Mouse (Mus musculus): ENCODE data around the gene Vmn1r118. TPM values are rescaled to one million over a fixed set of nuclear protein-coding genes. Genes with fewer than 3 reads are reported as not detected.
"Not testable (repeated sequence)": the region's sequence is repeated elsewhere in the genome, so short reads cannot be mapped to it uniquely, and the experiment has no call there.

Vmn1r118 gene
- not detected in 2 replicates for polyA plus RNA-seq (2014; fragmentation: Nextera tagmentation; extraction: Ambion mirVana)

GRCm38 (mm10) chr7:20912247-20912646 lies at the start of gene Vmn1r118:
Gene Vmn1r118, minus strand, starts transcription at chr7:20912347.
- H3K4me1 ChIP-seq (ENCODE audit: insufficient read depth); H3K27ac ChIP-seq (ENCODE audit: low read depth); H3K27me3 ChIP-seq (ENCODE audit: insufficient read depth, low read length); H3K9me3 ChIP-seq (ENCODE audit: low read depth, low read length); H3K4me2 ChIP-seq; H3K4me3 ChIP-seq (ENCODE audit: low read depth, low read length); ATAC-seq (ENCODE audit: insufficient read depth); H3K36me3 ChIP-seq (ENCODE audit: insufficient read depth); DNase-seq; H3K9ac ChIP-seq: not testable (repeated sequence)
- WGBS: no CpG with 5 or more reads among the region's 2 CpGs

- WGBS: no CpG with 5 or more reads among the region's 2 CpGs
- H3K4me2 ChIP-seq; ATAC-seq (ENCODE audit: insufficient read depth): not testable (repeated sequence)
These were observed 28.1 kb downstream of the Vmn1r118 start, which contains the start of gene Vmn1r117 for GRCm38 (mm10) chr7:20884021-20884420. Gene Vmn1r117, minus strand, starts transcription at chr7:20884121.

GRCm38 (mm10) chr7:20871956-20872355 lies 40.2 kb downstream of the Vmn1r118 start, which contains the start of gene Vmn1r116:
Gene Vmn1r116, plus strand, starts transcription at chr7:20872256.
- H3K4me3 ChIP-seq (ENCODE audit: low read depth, low read length); H3K27me3 ChIP-seq (ENCODE audit: insufficient read depth, low read length); H3K4me2 ChIP-seq; H3K9ac ChIP-seq; DNase-seq; H3K27ac ChIP-seq (ENCODE audit: low read depth); H3K4me1 ChIP-seq (ENCODE audit: insufficient read depth); H3K36me3 ChIP-seq (ENCODE audit: insufficient read depth); ATAC-seq (ENCODE audit: insufficient read depth); H3K9me3 ChIP-seq (ENCODE audit: low read depth, low read length): not testable (repeated sequence)
- 58% methylated on average over 3 of the region's 3 CpGs for WGBS

More at GRCm38 (mm10) chr7:20884021-20884420, 28.1 kb downstream of the Vmn1r118 start, which contains the start of gene Vmn1r117:
- not testable (repeated sequence) for H3K4me3 ChIP-seq (ENCODE audit: low read depth, low read length); H3K27ac ChIP-seq (ENCODE audit: low read depth); H3K4me1 ChIP-seq (ENCODE audit: insufficient read depth); H3K27me3 ChIP-seq (ENCODE audit: insufficient read depth, low read length); H3K9ac ChIP-seq; H3K36me3 ChIP-seq (ENCODE audit: insufficient read depth); DNase-seq; H3K9me3 ChIP-seq (ENCODE audit: low read depth, low read length)

Other genes starting within 250 kb of the Vmn1r118 start
- not detected in 2 replicates for gene Vmn1r107, start 243.4 kb downstream of the Vmn1r118 start, polyA plus RNA-seq (2014; fragmentation: Nextera tagmentation; extraction: Ambion mirVana)
- not detected in 2 replicates for gene Vmn1r111, start 209.1 kb downstream of the Vmn1r118 start, polyA plus RNA-seq (2014; fragmentation: Nextera tagmentation; extraction: Ambion mirVana)
- not detected in 2 replicates for gene Gm10668, start 181.7 kb downstream of the Vmn1r118 start, polyA plus RNA-seq (2014; fragmentation: Nextera tagmentation; extraction: Ambion mirVana)
- gene Vmn1r112, start 141.2 kb downstream of the Vmn1r118 start, polyA plus RNA-seq (2014; fragmentation: Nextera tagmentation; extraction: Ambion mirVana): not detected in 2 replicates
- not detected in 2 replicates for gene Vmn1r113, start 125.1 kb downstream of the Vmn1r118 start, polyA plus RNA-seq (2014; fragmentation: Nextera tagmentation; extraction: Ambion mirVana)
- not detected in 2 replicates for gene Vmn1r114, start 100.2 kb downstream of the Vmn1r118 start, polyA plus RNA-seq (2014; fragmentation: Nextera tagmentation; extraction: Ambion mirVana)
- gene Vmn1r115, start 67.4 kb downstream of the Vmn1r118 start, polyA plus RNA-seq (2014; fragmentation: Nextera tagmentation; extraction: Ambion mirVana): not detected in 2 replicates
- gene Vmn1r116, start 40.1 kb downstream of the Vmn1r118 start, polyA plus RNA-seq (2014; fragmentation: Nextera tagmentation; extraction: Ambion mirVana): not detected in 2 replicates
- gene Vmn1r117, start 28.2 kb downstream of the Vmn1r118 start, polyA plus RNA-seq (2014; fragmentation: Nextera tagmentation; extraction: Ambion mirVana): not detected in 2 replicates
- not detected in 2 replicates for gene Vmn1r119, start 100.1 kb upstream of the Vmn1r118 start, polyA plus RNA-seq (2014; fragmentation: Nextera tagmentation; extraction: Ambion mirVana)
- gene Vmn1r120, start 141.4 kb upstream of the Vmn1r118 start, polyA plus RNA-seq (2014; fragmentation: Nextera tagmentation; extraction: Ambion mirVana): not detected in 2 replicates
- not detected in 2 replicates for gene Vmn1r121, start 186.2 kb upstream of the Vmn1r118 start, polyA plus RNA-seq (2014; fragmentation: Nextera tagmentation; extraction: Ambion mirVana)
- gene Vmn1r122, start 221.8 kb upstream of the Vmn1r118 start, polyA plus RNA-seq (2014; fragmentation: Nextera tagmentation; extraction: Ambion mirVana): not detected in 2 replicates
- not detected in 2 replicates for gene Vmn1r123, start 249.8 kb upstream of the Vmn1r118 start, polyA plus RNA-seq (2014; fragmentation: Nextera tagmentation; extraction: Ambion mirVana)

Data from lung, embryonic 14.5 days (tissue).